Mouse (Mus musculus) limb, embryonic 14.5 days (tissue): Measurements from ENCODE around the gene Nt5m. TPM values are rescaled to one million over a fixed set of nuclear protein-coding genes. Genes with fewer than 3 reads are reported as not detected.

ENCODE experiments used
- ATAC-seq: fragments of 200-750 bp; cut with Nextera tagmentation; 2 replicates; pipeline ENCODE4 v1.8.0; 2017; ENCODE audit warnings: low read depth, moderate number of reproducible peaks, moderate TSS enrichment; ENCODE audit not compliant: low FRiP score
- DNase-seq: peaks from one replicate; pipeline ENCODE4 v3.0.0-alpha.2; 2015; ENCODE audit warnings: low spot score
- H3K27ac ChIP-seq: fragments of 300-500 bp; sonication (generic); replicated peaks from 2 replicates; pipeline ENCODE4 v1.5.1; 2014; ENCODE audit warnings: low read depth, mild to moderate bottlenecking, low read length, moderate library complexity, mixed read lengths
- H3K27me3 ChIP-seq: fragments of 300-500 bp; sonication (generic); 2 replicates; pipeline ENCODE4 v1.6.1; 2014; ENCODE audit warnings: low read length, mixed read lengths; ENCODE audit not compliant: control insufficient read depth, insufficient read depth
- H3K36me3 ChIP-seq: fragments of 300-500 bp; sonication (generic); 2 replicates; pipeline ENCODE4 v1.6.1; 2014; ENCODE audit warnings: mild to moderate bottlenecking, low read length, moderate library complexity, mixed read lengths; ENCODE audit not compliant: control insufficient read depth, insufficient read depth
- H3K4me1 ChIP-seq: fragments of 300-500 bp; sonication (generic); 2 replicates; pipeline ENCODE4 v1.6.1; 2014; ENCODE audit warnings: antibody characterized with exemption, low read length, mixed read lengths; ENCODE audit not compliant: control insufficient read depth, insufficient read depth
- H3K4me2 ChIP-seq: fragments of 300-500 bp; sonication (generic); replicated peaks from 2 replicates; pipeline ENCODE4 v1.6.1; 2014; ENCODE audit warnings: low read depth, mild to moderate bottlenecking, low read length, moderate library complexity; ENCODE audit not compliant: severe bottlenecking
- H3K4me3 ChIP-seq: fragments of 300-500 bp; sonication (generic); replicated peaks from 2 replicates; pipeline ENCODE4 v1.5.1; 2014; ENCODE audit warnings: low read length
- H3K9ac ChIP-seq: fragments of 300-500 bp; sonication (generic); 2 replicates; pipeline ENCODE4 v1.6.1; 2014; ENCODE audit warnings: mild to moderate bottlenecking, low read depth, low read length, moderate library complexity; ENCODE audit not compliant: severe bottlenecking
- H3K9me3 ChIP-seq: fragments of 300-500 bp; sonication (generic); 2 replicates; pipeline ENCODE4 v1.6.1; 2016; ENCODE audit warnings: low read length; ENCODE audit not compliant: control insufficient read depth
- POLR2A ChIP-seq: fragments of 200-500 bp; IDR thresholded peaks from 2 replicates; pipeline ENCODE4 v1.8.0; 2012; ENCODE audit warnings: inconsistent platforms, mild to moderate bottlenecking, moderate library complexity, borderline replicate concordance; ENCODE audit not compliant: insufficient read depth, insufficient read length; ENCODE audit errors: extremely low read depth
- WGBS: fragments of 180-500 bp; shearing (Covaris S2); extraction: QIAGEN DNeasy Blood & Tissue Kit; methylation state at CpG from one replicate; pipeline ENCODE4 v1.1.7; 2014; 5-methylcytosine and 5-hydroxymethylcytosine counted together
- polyA plus RNA-seq, 2 experiments: library from polyadenylated mRNA; depleted of rRNA in 1 of 2; stranded (reverse) in 1 of 2; unstranded in 1 of 2; fragments of >200 nt; fragmentation: Nextera tagmentation in 1 of 2; extraction: Ambion mirVana in 1 of 2; gene quantifications; 2 replicates each; pipeline versions ENCODE4 v1.2.1 to v1.2.3; 2012 to 2014

The Nt5m gene
- polyA plus RNA-seq, 2 experiments, result 39.7 to 41.9 TPM

GRCm38 (mm10) chr11:59809670-59810474, 29.4 kb upstream of the Nt5m start, which contains the start of gene Flcn:
Flcn (minus strand) TSS chr11:59810016.
- DNase-seq (peak; percentile 89), ATAC-seq (peak; percentile 91)
- H3K27me3 ChIP-seq, result no peaks in the 10 kb centered on the region
- peak within 1 kb of the TSS; percentile 100 for H3K27ac ChIP-seq
- peak; percentile 60; the same call in 1 of the 2 replicates for TF ChIP-seq POLR2A
- WGBS, result under 1% methylated on average over 52 of the region's 52 CpGs
- H3K4me2 ChIP-seq, result peak within 1 kb of the TSS; percentile 72
- peak within 1 kb of the TSS; percentile 98 for H3K9ac ChIP-seq
- no peaks in the 10 kb centered on the region for H3K9me3 ChIP-seq
- H3K4me1 ChIP-seq, result peaks cover 8% of the 10 kb centered on the region
- peak within 1 kb of the TSS; percentile 80 for H3K4me3 ChIP-seq
- H3K36me3 ChIP-seq, result peaks cover 31% of the 10 kb centered on the region

GRCm38 (mm10) chr11:59810480-59811158, 28.6 kb upstream of the Nt5m start:
- peaks cover 23% of the 10 kb centered on the region for H3K36me3 ChIP-seq
- peak overlapping the region; percentile 80 for H3K4me3 ChIP-seq
- no peak for DNase-seq
- peak overlapping the region; percentile 98 for H3K9ac ChIP-seq
- peaks cover 8% of the 10 kb centered on the region for H3K4me1 ChIP-seq
- H3K27me3 ChIP-seq, result no peaks in the 10 kb centered on the region
- WGBS, result 65% methylated on average over 14 of the region's 14 CpGs
- H3K4me2 ChIP-seq, result peak overlapping the region; percentile 72
- peak overlapping the region; percentile 100 for H3K27ac ChIP-seq
- no peaks in the 10 kb centered on the region for H3K9me3 ChIP-seq
- no peak for ATAC-seq
- no peak for TF ChIP-seq POLR2A

GRCm38 (mm10) chr11:59811211-59811610, 28.0 kb upstream of the Nt5m start:
- Histone ChIP-seq H3K9me3 (no peaks in the 10 kb centered on the region), H3K27ac (no peak overlapping the region; the same call in 1 of the 2 replicates), H3K4me3 (no peak overlapping the region), H3K4me1 (peaks cover 8% of the 10 kb centered on the region), H3K36me3 (peaks cover 19% of the 10 kb centered on the region), H3K27me3 (no peaks in the 10 kb centered on the region), H3K4me2 (no peak overlapping the region), H3K9ac (no peak overlapping the region)
- DNase-seq, result peak; percentile 21
- no peak for ATAC-seq
- WGBS, result 58% methylated on average over 4 of the region's 4 CpGs
- no peak for TF ChIP-seq POLR2A

- ATAC-seq (no peak), DNase-seq (no peak)
- TF ChIP-seq POLR2A, result no peak
- Histone ChIP-seq H3K4me3 (no peak overlapping the region), H3K4me1 (peaks cover 8% of the 10 kb centered on the region), H3K27me3 (no peaks in the 10 kb centered on the region), H3K27ac (no peak overlapping the region), H3K4me2 (no peak overlapping the region), H3K9me3 (no peaks in the 10 kb centered on the region), H3K9ac (no peak overlapping the region), H3K36me3 (peaks cover 22% of the 10 kb centered on the region)
- WGBS, result 56% methylated on average over 3 of the region's 3 CpGs
Observed at GRCm38 (mm10) chr11:59813276-59813675, 26.0 kb upstream of the Nt5m start.

GRCm38 (mm10) chr11:59814311-59814710, 24.9 kb upstream of the Nt5m start:
- Histone ChIP-seq H3K9me3 (no peaks in the 10 kb centered on the region), H3K9ac (no peak overlapping the region), H3K4me1 (no peaks in the 10 kb centered on the region), H3K27ac (no peak overlapping the region), H3K36me3 (peaks cover 33% of the 10 kb centered on the region), H3K4me2 (no peak overlapping the region), H3K4me3 (no peak overlapping the region), H3K27me3 (no peaks in the 10 kb centered on the region)
- DNase-seq (no peak), ATAC-seq (no peak)
- TF ChIP-seq POLR2A, result no peak
- WGBS, result 90% methylated on average over 1 of the region's 1 CpGs
